Mouse (Mus musculus): ENCODE results near the gene Bcl9. TPM values are rescaled to one million over a fixed set of nuclear protein-coding genes. Genes with fewer than 3 reads are reported as not detected.

Gene Bcl9
- polyA plus RNA-seq (2012; rRNA removed): 47.6 and 57.0 TPM in 2 replicates
- polyA plus RNA-seq (2014; fragmentation: Nextera tagmentation; extraction: Ambion mirVana): 54.3 and 60.3 TPM in 2 replicates

- Histone ChIP-seq H3K4me1 (ENCODE audit: control insufficient read depth, insufficient read depth, low read length) (peaks cover 9% of the 10 kb centered on the region; the same call in 1 of the 2 replicates), H3K9me3 (ENCODE audit: control insufficient read depth, low read length) (no peaks in the 10 kb centered on the region), H3K36me3 (ENCODE audit: control insufficient read depth, insufficient read depth, low read length) (no peaks in the 10 kb centered on the region), H3K4me2 (replicated peaks; ENCODE audit: low read depth, low read length, severe bottlenecking) (peak within 1 kb of the TSS; percentile 80), H3K9ac (ENCODE audit: low read depth, low read length, severe bottlenecking) (peak within 1 kb of the TSS; percentile 75), H3K27ac (replicated peaks; ENCODE audit: low read depth, low read length) (peak within 1 kb of the TSS; percentile 99), H3K4me3 (replicated peaks; ENCODE audit: low read length) (peak within 1 kb of the TSS; percentile 60), H3K27me3 (ENCODE audit: control insufficient read depth, insufficient read depth, low read length) (no peaks in the 10 kb centered on the region)
- TF ChIP-seq POLR2A (IDR thresholded peaks at IDR 0.05; ENCODE audit: borderline replicate concordance, extremely low read depth, insufficient read depth, insufficient read length): peak; percentile 80; the same call in 1 of the 2 replicates
- ATAC-seq (ENCODE audit: low FRiP score, low read depth) (peak; percentile 85), DNase-seq (ENCODE audit: low spot score) (peak; percentile 89)
- 2% methylated on average over 20 of the region's 21 CpGs for WGBS
These were observed at the start of gene Bcl9 for GRCm38 (mm10) chr3:97297553-97298432. Bcl9 (minus strand) TSS chr3:97297917.

GRCm38 (mm10) chr3:97339193-97339576 is 41.5 kb upstream of the Bcl9 start:
- H3K4me3 ChIP-seq (replicated peaks; ENCODE audit: low read length): no peak overlapping the region
- no peak for TF ChIP-seq POLR2A (IDR thresholded peaks at IDR 0.05; ENCODE audit: borderline replicate concordance, extremely low read depth, insufficient read depth, insufficient read length)
- no peak overlapping the region for H3K27ac ChIP-seq (replicated peaks; ENCODE audit: low read depth, low read length)
- no peaks in the 10 kb centered on the region for H3K27me3 ChIP-seq (ENCODE audit: control insufficient read depth, insufficient read depth, low read length)
- H3K9me3 ChIP-seq (ENCODE audit: control insufficient read depth, low read length): no peaks in the 10 kb centered on the region
- no peak overlapping the region for H3K9ac ChIP-seq (ENCODE audit: low read depth, low read length, severe bottlenecking)
- no peak overlapping the region for H3K4me2 ChIP-seq (replicated peaks; ENCODE audit: low read depth, low read length, severe bottlenecking)
- no peak for ATAC-seq (ENCODE audit: low FRiP score, low read depth)
- H3K4me1 ChIP-seq (ENCODE audit: control insufficient read depth, insufficient read depth, low read length): peaks cover 30% of the 10 kb centered on the region
- no peak for DNase-seq (ENCODE audit: low spot score)
- no peaks in the 10 kb centered on the region for H3K36me3 ChIP-seq (ENCODE audit: control insufficient read depth, insufficient read depth, low read length)
- WGBS: 69% methylated on average over 5 of the region's 5 CpGs

GRCm38 (mm10) chr3:97338522-97339192 is 40.9 kb upstream of the Bcl9 start:
- H3K4me2 ChIP-seq (replicated peaks; ENCODE audit: low read depth, low read length, severe bottlenecking): no peak overlapping the region
- H3K9ac ChIP-seq (ENCODE audit: low read depth, low read length, severe bottlenecking): no peak overlapping the region
- peak; percentile 93 for DNase-seq (ENCODE audit: low spot score)
- peaks cover 30% of the 10 kb centered on the region for H3K4me1 ChIP-seq (ENCODE audit: control insufficient read depth, insufficient read depth, low read length)
- peak; percentile 81 for ATAC-seq (ENCODE audit: low FRiP score, low read depth)
- H3K9me3 ChIP-seq (ENCODE audit: control insufficient read depth, low read length): no peaks in the 10 kb centered on the region
- WGBS: 32% methylated on average over 13 of the region's 13 CpGs
- no peak overlapping the region for H3K4me3 ChIP-seq (replicated peaks; ENCODE audit: low read length)
- no peak overlapping the region for H3K27ac ChIP-seq (replicated peaks; ENCODE audit: low read depth, low read length)
- no peaks in the 10 kb centered on the region for H3K36me3 ChIP-seq (ENCODE audit: control insufficient read depth, insufficient read depth, low read length)
- TF ChIP-seq POLR2A (IDR thresholded peaks at IDR 0.05; ENCODE audit: borderline replicate concordance, extremely low read depth, insufficient read depth, insufficient read length): no peak
- H3K27me3 ChIP-seq (ENCODE audit: control insufficient read depth, insufficient read depth, low read length): no peaks in the 10 kb centered on the region

GRCm38 (mm10) chr3:97337306-97337705 is 39.6 kb upstream of the Bcl9 start:
- no peak for TF ChIP-seq POLR2A (IDR thresholded peaks at IDR 0.05; ENCODE audit: borderline replicate concordance, extremely low read depth, insufficient read depth, insufficient read length)
- 0 out of 2 replicates have a peak overlapping the region, but pooled peaks have one; percentile 5 for H3K4me3 ChIP-seq (replicated peaks; ENCODE audit: low read length)
- DNase-seq (ENCODE audit: low spot score) (peak; percentile 63), ATAC-seq (ENCODE audit: low FRiP score, low read depth) (peak; percentile 51; the same call in 1 of the 2 replicates)
- H3K9ac ChIP-seq (ENCODE audit: low read depth, low read length, severe bottlenecking): no peak overlapping the region
- H3K4me1 ChIP-seq (ENCODE audit: control insufficient read depth, insufficient read depth, low read length): peaks cover 30% of the 10 kb centered on the region
- H3K4me2 ChIP-seq (replicated peaks; ENCODE audit: low read depth, low read length, severe bottlenecking): 0 out of 2 replicates have a peak overlapping the region, but pooled peaks have one; percentile 18
- no peak overlapping the region for H3K27ac ChIP-seq (replicated peaks; ENCODE audit: low read depth, low read length)
- no peaks in the 10 kb centered on the region for H3K9me3 ChIP-seq (ENCODE audit: control insufficient read depth, low read length)
- H3K36me3 ChIP-seq (ENCODE audit: control insufficient read depth, insufficient read depth, low read length): no peaks in the 10 kb centered on the region
- H3K27me3 ChIP-seq (ENCODE audit: control insufficient read depth, insufficient read depth, low read length): no peaks in the 10 kb centered on the region
- WGBS: 9% methylated on average over 11 of the region's 11 CpGs

- peak; percentile 23 for DNase-seq (ENCODE audit: low spot score)
These were observed 38.6 kb upstream of the Bcl9 start for GRCm38 (mm10) chr3:97336331-97336730.

More at GRCm38 (mm10) chr3:97336331-97336730, 38.6 kb upstream of the Bcl9 start:
- Histone ChIP-seq H3K27ac (replicated peaks; ENCODE audit: low read depth, low read length) (0 out of 2 replicates have a peak overlapping the region, but pooled peaks have one; percentile 8), H3K9me3 (ENCODE audit: control insufficient read depth, low read length) (no peaks in the 10 kb centered on the region), H3K27me3 (ENCODE audit: control insufficient read depth, insufficient read depth, low read length) (no peaks in the 10 kb centered on the region), H3K4me2 (replicated peaks; ENCODE audit: low read depth, low read length, severe bottlenecking) (0 out of 2 replicates have a peak overlapping the region, but pooled peaks have one; percentile 7), H3K9ac (ENCODE audit: low read depth, low read length, severe bottlenecking) (no peak overlapping the region), H3K4me3 (replicated peaks; ENCODE audit: low read length) (no peak overlapping the region), H3K4me1 (ENCODE audit: control insufficient read depth, insufficient read depth, low read length) (peaks cover 30% of the 10 kb centered on the region), H3K36me3 (ENCODE audit: control insufficient read depth, insufficient read depth, low read length) (no peaks in the 10 kb centered on the region)
- no peak for ATAC-seq (ENCODE audit: low FRiP score, low read depth)
- TF ChIP-seq POLR2A (IDR thresholded peaks at IDR 0.05; ENCODE audit: borderline replicate concordance, extremely low read depth, insufficient read depth, insufficient read length): no peak
- WGBS: 45% methylated on average over 4 of the region's 4 CpGs

Data from limb, embryonic 14.5 days (tissue).